ENCODE assay signal across 26 mouse cellular contexts in genomic region chr15:12033155-12033554, GRCm38 (mm10).
"Had no signal": no experiment of that assay in that cellular context is flagged by ENCODE, and none has a peak within 500 bp of the region (broad histone marks: within the 10 kb centered on the region; RNA-seq: fewer than 3 reads in every experiment).

No protein-coding gene starts in this region.

- H3K9me3 ChIP-seq: heart, embryonic 10.5 days; hindbrain, embryonic 10.5 days; hindbrain, embryonic 13.5 days; hindbrain, embryonic 15.5 days; kidney, embryonic 15.5 days; limb, embryonic 12.5 days; liver, embryonic 13.5 days; liver, embryonic 15.5 days had no signal

- H3K36me3 ChIP-seq: heart, embryonic 10.5 days; heart, embryonic 12.5 days; hindbrain, embryonic 10.5 days; hindbrain, embryonic 13.5 days; hindbrain, embryonic 15.5 days; kidney, embryonic 15.5 days; limb, embryonic 10.5 days; limb, embryonic 12.5 days; liver, embryonic 13.5 days; liver, embryonic 15.5 days had no signal

- DNase-seq: gastrocnemius, postnatal 14 days; gastrocnemius, postnatal 36 days; heart, postnatal 10 days; heart, postnatal 4 days; kidney, adult 11 months; kidney, adult 2 months; kidney, adult 9 months; kidney, postnatal 14 days; kidney, postnatal 36 days; layer of hippocampus, adult 9-11 months; liver; liver, embryonic 13.5 days had no signal

- H3K27ac ChIP-seq: heart, embryonic 10.5 days; hindbrain, embryonic 10.5 days; hindbrain, embryonic 13.5 days; hindbrain, embryonic 15.5 days; hindbrain, postnatal 0 days; kidney, embryonic 15.5 days; kidney, postnatal 0 days; left cerebral cortex, adult 2 months; limb, embryonic 10.5 days; limb, embryonic 12.5 days; liver, embryonic 13.5 days; liver, embryonic 15.5 days had no signal

- H3K27me3 ChIP-seq: heart, embryonic 12.5 days; hindbrain, embryonic 13.5 days; hindbrain, embryonic 15.5 days; kidney, embryonic 15.5 days; limb, embryonic 12.5 days; liver, embryonic 13.5 days; liver, embryonic 15.5 days had no signal

- H3K4me3 ChIP-seq: heart, embryonic 10.5 days; heart, embryonic 12.5 days; hindbrain, embryonic 10.5 days; hindbrain, embryonic 13.5 days; hindbrain, embryonic 15.5 days; kidney, embryonic 15.5 days; left cerebral cortex, adult 2 months; limb, embryonic 10.5 days; limb, embryonic 12.5 days; liver, embryonic 13.5 days; liver, embryonic 15.5 days had no signal

- H3K9ac ChIP-seq: heart, embryonic 12.5 days; hindbrain, embryonic 13.5 days; hindbrain, embryonic 15.5 days; kidney, embryonic 15.5 days; limb, embryonic 12.5 days; liver, embryonic 13.5 days; liver, embryonic 15.5 days had no signal

- H3K4me1 ChIP-seq: hindbrain, embryonic 15.5 days; kidney, embryonic 15.5 days; limb, embryonic 10.5 days; limb, embryonic 12.5 days; liver, embryonic 15.5 days had no signal

- H3K4me2 ChIP-seq: heart, embryonic 12.5 days; hindbrain, embryonic 13.5 days; hindbrain, embryonic 15.5 days; kidney, embryonic 15.5 days; limb, embryonic 12.5 days; liver, embryonic 11.5 days; liver, embryonic 13.5 days; liver, embryonic 15.5 days had no signal

- ATAC-seq: hindbrain, postnatal 0 days; intestine, embryonic 16.5 days had no signal
